Mouse (Mus musculus): ENCODE data around the gene Gm4513. TPM values are rescaled to one million over a fixed set of nuclear protein-coding genes. Genes with fewer than 3 reads are reported as not detected.
"Not testable (repeated sequence)": the region's sequence is repeated elsewhere in the genome, so short reads cannot be mapped to it uniquely, and the experiment has no call there.

Gene Gm4513
- polyA plus RNA-seq (2014; fragmentation: Nextera tagmentation; extraction: Ambion mirVana): not detected in 2 replicates

GRCm38 (mm10) chr7:20598921-20599320 lies at the start of gene Gm4513:
Gene Gm4513, minus strand, starts transcription at chr7:20599021.
- H3K27ac ChIP-seq (ENCODE audit: low read depth); H3K4me1 ChIP-seq (replicated peaks; ENCODE audit: control insufficient read depth, insufficient read depth, low read length); H3K36me3 ChIP-seq (ENCODE audit: control insufficient read depth, insufficient read depth, low read length); H3K4me3 ChIP-seq (ENCODE audit: low read depth, low read length); H3K9me3 ChIP-seq (ENCODE audit: control insufficient read depth, low read length); DNase-seq (ENCODE audit: low spot score); H3K4me2 ChIP-seq (ENCODE audit: low read length); ATAC-seq (replicated peaks; ENCODE audit: low FRiP score, low TSS enrichment, low read depth); H3K27me3 ChIP-seq (replicated peaks; ENCODE audit: control insufficient read depth, insufficient read depth, low read length); H3K9ac ChIP-seq (ENCODE audit: low read length): not testable (repeated sequence)
- WGBS: 77% methylated on average over 3 of the region's 5 CpGs

- WGBS: no CpG with 5 or more reads among the region's 3 CpGs
- H3K27ac ChIP-seq (ENCODE audit: low read depth); H3K4me1 ChIP-seq (replicated peaks; ENCODE audit: control insufficient read depth, insufficient read depth, low read length); H3K27me3 ChIP-seq (replicated peaks; ENCODE audit: control insufficient read depth, insufficient read depth, low read length); DNase-seq (ENCODE audit: low spot score); H3K36me3 ChIP-seq (ENCODE audit: control insufficient read depth, insufficient read depth, low read length); H3K9ac ChIP-seq (ENCODE audit: low read length); H3K4me2 ChIP-seq (ENCODE audit: low read length); ATAC-seq (replicated peaks; ENCODE audit: low FRiP score, low TSS enrichment, low read depth); H3K9me3 ChIP-seq (ENCODE audit: control insufficient read depth, low read length); H3K4me3 ChIP-seq (ENCODE audit: low read depth, low read length): not testable (repeated sequence)
Observed at GRCm38 (mm10) chr7:20576141-20576540, 22.7 kb downstream of the Gm4513 start, which contains the start of gene Gm4141. Gene Gm4141, minus strand, starts transcription at chr7:20576241.

- not testable (repeated sequence) for H3K27me3 ChIP-seq (replicated peaks; ENCODE audit: control insufficient read depth, insufficient read depth, low read length); H3K4me1 ChIP-seq (replicated peaks; ENCODE audit: control insufficient read depth, insufficient read depth, low read length); H3K27ac ChIP-seq (ENCODE audit: low read depth); H3K9ac ChIP-seq (ENCODE audit: low read length); H3K36me3 ChIP-seq (ENCODE audit: control insufficient read depth, insufficient read depth, low read length); H3K4me3 ChIP-seq (ENCODE audit: low read depth, low read length); H3K9me3 ChIP-seq (ENCODE audit: control insufficient read depth, low read length); H3K4me2 ChIP-seq (ENCODE audit: low read length); DNase-seq (ENCODE audit: low spot score); ATAC-seq (replicated peaks; ENCODE audit: low FRiP score, low TSS enrichment, low read depth)
- WGBS: no CpG with 5 or more reads among the region's 1 CpGs
Observed at GRCm38 (mm10) chr7:20545657-20546056, 53.2 kb downstream of the Gm4513 start, which contains the start of gene Gm5726. Gene Gm5726, minus strand, starts transcription at chr7:20545757.

Other genes with a start within 250 kb of the Gm4513 start
- gene Gm5728, start 223.6 kb downstream of the Gm4513 start, polyA plus RNA-seq (2014; fragmentation: Nextera tagmentation; extraction: Ambion mirVana): not detected in 2 replicates
- gene Vmn1r100, start 181.1 kb downstream of the Gm4513 start, polyA plus RNA-seq (2014; fragmentation: Nextera tagmentation; extraction: Ambion mirVana): not detected in 2 replicates
- gene Vmn1r101, start 156.4 kb downstream of the Gm4513 start, polyA plus RNA-seq (2014; fragmentation: Nextera tagmentation; extraction: Ambion mirVana): not detected in 2 replicates
- not detected in 2 replicates for gene Gm10670, start 124.1 kb downstream of the Gm4513 start, polyA plus RNA-seq (2014; fragmentation: Nextera tagmentation; extraction: Ambion mirVana)
- not detected in 2 replicates for gene Vmn1r103, start 88.5 kb downstream of the Gm4513 start, polyA plus RNA-seq (2014; fragmentation: Nextera tagmentation; extraction: Ambion mirVana)
- gene Vmn1r104, start 65.2 kb downstream of the Gm4513 start, polyA plus RNA-seq (2014; fragmentation: Nextera tagmentation; extraction: Ambion mirVana): not detected in 2 replicates
- not detected in 2 replicates for gene Gm5726, start 53.3 kb downstream of the Gm4513 start, polyA plus RNA-seq (2014; fragmentation: Nextera tagmentation; extraction: Ambion mirVana)
- not detected in 2 replicates for gene Gm4141, start 22.8 kb downstream of the Gm4513 start, polyA plus RNA-seq (2014; fragmentation: Nextera tagmentation; extraction: Ambion mirVana)
- gene Vmn1r107, start 69.9 kb upstream of the Gm4513 start, polyA plus RNA-seq (2014; fragmentation: Nextera tagmentation; extraction: Ambion mirVana): not detected in 2 replicates
- not detected in 2 replicates for gene Vmn1r111, start 104.2 kb upstream of the Gm4513 start, polyA plus RNA-seq (2014; fragmentation: Nextera tagmentation; extraction: Ambion mirVana)
- not detected in 2 replicates for gene Gm10668, start 131.6 kb upstream of the Gm4513 start, polyA plus RNA-seq (2014; fragmentation: Nextera tagmentation; extraction: Ambion mirVana)
- gene Vmn1r112, start 172.2 kb upstream of the Gm4513 start, polyA plus RNA-seq (2014; fragmentation: Nextera tagmentation; extraction: Ambion mirVana): not detected in 2 replicates
- not detected in 2 replicates for gene Vmn1r113, start 188.3 kb upstream of the Gm4513 start, polyA plus RNA-seq (2014; fragmentation: Nextera tagmentation; extraction: Ambion mirVana)
- gene Vmn1r114, start 213.2 kb upstream of the Gm4513 start, polyA plus RNA-seq (2014; fragmentation: Nextera tagmentation; extraction: Ambion mirVana): not detected in 2 replicates
- not detected in 2 replicates for gene Vmn1r115, start 246.0 kb upstream of the Gm4513 start, polyA plus RNA-seq (2014; fragmentation: Nextera tagmentation; extraction: Ambion mirVana)

Measured in intestine, embryonic 14.5 days (tissue).